Mouse (Mus musculus) limb, embryonic 11.5 days (tissue): ENCODE measurements around the gene Rnaseh2a. TPM values are rescaled to one million over a fixed set of nuclear protein-coding genes. Genes with fewer than 3 reads are reported as not detected.
A peak's percentile ranks its signal among the peaks of the same experiment; 100 is the strongest.

Experiments used
- ATAC-seq: fragments of 200-750 bp; cut with Nextera tagmentation; 2 replicates; pipeline ENCODE4 v1.8.0; 2017; ENCODE audit warnings: low read depth; ENCODE audit not compliant: insufficient number of reproducible peaks, low FRiP score, low TSS enrichment
- DNase-seq: peaks from one replicate; pipeline ENCODE4 v3.0.0-alpha.2; 2015; ENCODE audit warnings: low spot score
- H3K27ac ChIP-seq: fragments of 300-500 bp; sonication (generic); replicated peaks from 2 replicates; pipeline ENCODE4 v1.5.1; 2014; ENCODE audit warnings: low read depth, mild to moderate bottlenecking, low read length
- H3K27me3 ChIP-seq: fragments of 300-500 bp; sonication (generic); 2 replicates; pipeline ENCODE4 v1.6.1; 2014; ENCODE audit warnings: mild to moderate bottlenecking, low read length, mixed read lengths; ENCODE audit not compliant: control insufficient read depth, insufficient read depth
- H3K36me3 ChIP-seq: fragments of 300-500 bp; sonication (generic); 2 replicates; pipeline ENCODE4 v1.6.1; 2014; ENCODE audit warnings: mild to moderate bottlenecking, low read length, moderate library complexity, mixed read lengths; ENCODE audit not compliant: control insufficient read depth, insufficient read depth
- H3K4me1 ChIP-seq: fragments of 300-500 bp; sonication (generic); 2 replicates; pipeline ENCODE4 v1.6.1; 2014; ENCODE audit warnings: low read length, mixed read lengths; ENCODE audit not compliant: control insufficient read depth, insufficient read depth
- H3K4me2 ChIP-seq: fragments of 300-500 bp; sonication (generic); 2 replicates; pipeline ENCODE4 v1.6.1; 2014; ENCODE audit warnings: low read depth, mild to moderate bottlenecking, moderate library complexity; ENCODE audit not compliant: severe bottlenecking
- H3K4me3 ChIP-seq: fragments of 300-500 bp; sonication (generic); 2 replicates; pipeline ENCODE4 v1.5.1; 2014; ENCODE audit warnings: low read depth, low read length
- H3K9ac ChIP-seq: fragments of 300-500 bp; sonication (generic); 2 replicates; pipeline ENCODE4 v1.6.1; 2014; ENCODE audit warnings: mild to moderate bottlenecking, low read length
- H3K9me3 ChIP-seq: fragments of 300-500 bp; sonication (generic); 2 replicates; pipeline ENCODE4 v1.6.1; 2016; ENCODE audit warnings: low read length; ENCODE audit not compliant: control insufficient read depth
- WGBS: fragments of 180-500 bp; shearing (Covaris S2); extraction: QIAGEN DNeasy Blood & Tissue Kit; methylation state at CpG from one replicate; pipeline ENCODE4 v1.1.7; 2014; 5-methylcytosine and 5-hydroxymethylcytosine counted together
- polyA plus RNA-seq: library from polyadenylated mRNA; unstranded; fragments of >200 nt; fragmentation: Nextera tagmentation; extraction: Ambion mirVana; gene quantifications from 2 replicates; pipeline ENCODE4 v1.2.1, GENCODE M21; 2014

Rnaseh2a gene
- polyA plus RNA-seq, 1 experiment from 2014 or later = 133 TPM

DNA sequence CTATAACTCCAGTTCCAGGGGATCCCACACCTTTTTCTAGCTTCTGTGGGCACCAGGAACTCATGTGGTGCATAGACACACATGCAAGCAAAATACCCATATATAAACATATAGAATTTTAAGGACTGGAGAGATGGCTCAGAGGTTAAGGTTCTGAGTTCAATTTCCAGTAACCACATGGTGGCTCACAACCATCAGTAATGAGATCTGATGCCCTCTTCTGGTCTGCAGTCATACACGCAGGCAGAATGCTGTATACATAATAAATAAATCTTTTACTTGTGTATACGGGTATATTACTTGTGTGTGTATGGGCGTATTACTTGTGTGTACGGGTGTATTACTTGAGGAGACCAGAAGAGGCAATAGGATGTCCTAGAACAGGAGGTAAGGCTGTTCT, 5.6 kb downstream of the Rnaseh2a start:
- H3K4me2 ChIP-seq = no peak overlapping the region
- no peak for ATAC-seq
- H3K9me3 ChIP-seq = no peaks in the 10 kb centered on the region
- peaks cover 16% of the 10 kb centered on the region for H3K4me1 ChIP-seq
- H3K27ac ChIP-seq = no peak overlapping the region
- no peaks in the 10 kb centered on the region; the same call in 1 of the 2 replicates for H3K36me3 ChIP-seq
- no peaks in the 10 kb centered on the region for H3K27me3 ChIP-seq
- DNase-seq = no peak
- H3K4me3 ChIP-seq = no peak overlapping the region
- H3K9ac ChIP-seq = no peak overlapping the region
- 92% methylated on average over 4 of the region's 4 CpGs for WGBS

DNA sequence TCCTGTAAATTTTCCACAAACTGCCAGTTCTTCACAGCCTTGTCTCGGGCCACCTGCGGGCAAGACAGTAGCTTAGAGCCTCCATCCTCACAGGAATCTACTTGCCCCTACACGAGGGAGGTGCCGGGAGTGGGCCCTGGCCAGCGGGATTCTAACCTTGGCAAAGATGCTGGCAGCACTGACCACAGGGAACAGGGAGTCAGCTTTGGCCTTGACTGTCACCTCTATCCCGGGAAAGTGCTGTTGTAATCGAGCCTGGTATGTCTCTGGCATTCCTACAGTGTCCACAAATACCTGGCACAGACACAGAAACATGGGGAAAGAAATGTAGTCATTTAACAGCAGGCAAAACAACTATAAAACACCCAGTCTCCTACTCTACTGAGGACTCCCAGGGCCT, 9.8 kb downstream of the Rnaseh2a start:
- Histone ChIP-seq H3K4me3 (no peak overlapping the region), H3K36me3 (peaks cover 5% of the 10 kb centered on the region; the same call in 1 of the 2 replicates), H3K27ac (no peak overlapping the region), H3K4me1 (peaks cover under 1% of the 10 kb centered on the region), H3K9ac (no peak overlapping the region), H3K27me3 (no peaks in the 10 kb centered on the region), H3K9me3 (no peaks in the 10 kb centered on the region), H3K4me2 (no peak overlapping the region)
- ATAC-seq = no peak
- WGBS = 91% methylated on average over 7 of the region's 7 CpGs
- no peak for DNase-seq

DNA sequence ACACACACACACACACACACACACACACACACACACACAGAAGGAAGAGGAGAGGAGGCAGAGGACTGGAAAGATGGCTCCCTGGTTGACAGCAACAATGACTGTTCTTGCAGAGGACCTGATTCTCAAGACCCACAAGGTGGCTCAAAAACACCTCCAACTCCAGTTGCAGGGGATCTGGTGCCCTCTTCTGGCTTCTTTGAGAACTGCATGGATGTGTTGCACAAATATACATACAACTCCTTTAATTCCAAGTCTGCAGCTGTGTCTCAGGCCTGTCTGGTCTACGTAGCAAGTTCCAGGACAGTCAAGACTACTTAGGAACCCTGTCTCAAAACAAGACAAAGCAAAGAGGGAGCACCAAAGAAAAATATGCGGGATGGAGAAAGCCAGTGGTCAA, 12.8 kb downstream of the Rnaseh2a start:
- Histone ChIP-seq H3K4me1 (no peaks in the 10 kb centered on the region), H3K9ac (no peak overlapping the region), H3K27me3 (no peaks in the 10 kb centered on the region), H3K4me3 (no peak overlapping the region), H3K36me3 (peaks cover 5% of the 10 kb centered on the region; the same call in 1 of the 2 replicates), H3K27ac (no peak overlapping the region), H3K4me2 (no peak overlapping the region), H3K9me3 (no peaks in the 10 kb centered on the region)
- WGBS = 46% methylated on average over 2 of the region's 2 CpGs
- DNase-seq (peak; percentile 88), ATAC-seq (no peak)

DNA sequence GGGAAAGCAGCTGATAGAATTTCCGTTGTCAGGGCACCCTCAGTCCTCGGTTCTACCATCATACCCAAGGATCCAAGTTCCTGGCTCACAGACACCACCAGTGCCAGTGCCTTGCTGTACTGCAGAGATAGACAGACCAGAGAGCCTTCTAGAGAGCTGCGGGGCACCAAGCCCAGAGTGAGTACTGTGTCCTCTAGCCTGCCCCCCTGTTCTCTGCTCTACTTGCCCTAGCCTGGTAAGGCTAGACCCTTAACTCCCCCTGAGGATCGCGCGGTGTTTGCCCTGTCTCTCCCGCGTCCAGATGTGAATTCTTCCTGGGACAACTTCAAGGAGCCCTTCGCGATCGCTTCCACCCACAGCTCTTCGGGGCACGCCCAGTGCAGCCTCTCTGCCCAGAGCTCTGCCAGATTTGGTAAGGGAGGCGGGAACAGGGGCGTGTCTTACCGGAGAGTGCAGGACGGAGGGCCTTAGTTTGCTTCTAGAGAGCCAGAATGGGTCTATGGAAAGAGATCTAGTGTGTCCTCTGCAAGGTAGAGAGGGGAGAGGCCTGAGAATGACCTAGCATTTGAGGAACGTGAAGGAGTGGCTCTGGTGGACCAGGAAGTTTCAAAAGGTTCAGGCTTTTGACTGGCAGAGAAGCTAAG, 16.8 kb downstream of the Rnaseh2a start:
- H3K4me1 ChIP-seq = no peaks in the 10 kb centered on the region
- H3K36me3 ChIP-seq = peaks cover 3% of the 10 kb centered on the region; the same call in 1 of the 2 replicates
- no peak for DNase-seq
- no peaks in the 10 kb centered on the region for H3K9me3 ChIP-seq
- WGBS = 8% methylated on average over 18 of the region's 18 CpGs
- no peak overlapping the region for H3K27ac ChIP-seq
- H3K4me2 ChIP-seq = no peak overlapping the region
- peaks cover 10% of the 10 kb centered on the region; the same call in 1 of the 2 replicates for H3K27me3 ChIP-seq
- no peak for ATAC-seq
- H3K9ac ChIP-seq = no peak overlapping the region
- H3K4me3 ChIP-seq = no peak overlapping the region

DNA sequence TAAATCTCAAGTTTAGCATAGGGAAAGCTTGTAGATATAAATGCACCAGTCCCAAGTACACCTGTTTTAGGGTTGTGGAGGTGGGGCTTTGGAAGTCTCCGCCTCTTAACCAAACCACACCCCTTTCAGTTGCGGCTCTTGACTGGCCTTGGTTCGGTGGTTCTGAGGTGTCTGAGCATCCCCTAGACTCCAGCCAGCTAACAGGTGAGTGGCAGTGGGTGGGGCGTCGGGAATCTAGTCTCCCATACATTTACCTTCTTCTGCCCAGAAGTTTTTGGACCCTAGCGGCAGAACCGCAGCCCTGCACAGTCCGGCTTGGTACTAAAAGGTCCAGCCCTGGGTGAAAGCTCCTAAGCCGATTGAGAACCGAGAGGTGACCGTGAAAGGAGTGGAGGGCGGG, 19.8 kb downstream of the Rnaseh2a start:
- no peaks in the 10 kb centered on the region for H3K36me3 ChIP-seq
- H3K27ac ChIP-seq = no peak overlapping the region
- DNase-seq (no peak), ATAC-seq (no peak)
- no peak overlapping the region for H3K4me2 ChIP-seq
- no peaks in the 10 kb centered on the region for H3K9me3 ChIP-seq
- peaks cover 36% of the 10 kb centered on the region for H3K27me3 ChIP-seq
- no peak overlapping the region for H3K9ac ChIP-seq
- H3K4me3 ChIP-seq = no peak overlapping the region
- WGBS = 24% methylated on average over 12 of the region's 12 CpGs
- H3K4me1 ChIP-seq = peaks cover 9% of the 10 kb centered on the region

DNA sequence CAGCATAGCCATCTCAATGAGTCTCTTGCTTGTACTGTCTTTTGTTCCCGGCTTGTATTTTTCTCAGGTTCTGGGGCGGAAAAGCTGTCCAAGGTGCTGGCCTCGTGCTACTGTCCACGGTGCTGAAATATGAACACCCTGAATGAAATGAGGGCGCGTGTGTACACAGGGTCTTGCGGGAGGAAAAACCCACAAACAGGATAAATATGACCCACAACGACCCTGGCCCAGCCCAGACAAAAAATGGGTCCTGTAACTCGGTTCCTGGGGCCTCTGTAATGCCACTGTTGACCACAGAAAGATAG, 22.4 kb downstream of the Rnaseh2a start:
- no peak for ATAC-seq

DNA sequence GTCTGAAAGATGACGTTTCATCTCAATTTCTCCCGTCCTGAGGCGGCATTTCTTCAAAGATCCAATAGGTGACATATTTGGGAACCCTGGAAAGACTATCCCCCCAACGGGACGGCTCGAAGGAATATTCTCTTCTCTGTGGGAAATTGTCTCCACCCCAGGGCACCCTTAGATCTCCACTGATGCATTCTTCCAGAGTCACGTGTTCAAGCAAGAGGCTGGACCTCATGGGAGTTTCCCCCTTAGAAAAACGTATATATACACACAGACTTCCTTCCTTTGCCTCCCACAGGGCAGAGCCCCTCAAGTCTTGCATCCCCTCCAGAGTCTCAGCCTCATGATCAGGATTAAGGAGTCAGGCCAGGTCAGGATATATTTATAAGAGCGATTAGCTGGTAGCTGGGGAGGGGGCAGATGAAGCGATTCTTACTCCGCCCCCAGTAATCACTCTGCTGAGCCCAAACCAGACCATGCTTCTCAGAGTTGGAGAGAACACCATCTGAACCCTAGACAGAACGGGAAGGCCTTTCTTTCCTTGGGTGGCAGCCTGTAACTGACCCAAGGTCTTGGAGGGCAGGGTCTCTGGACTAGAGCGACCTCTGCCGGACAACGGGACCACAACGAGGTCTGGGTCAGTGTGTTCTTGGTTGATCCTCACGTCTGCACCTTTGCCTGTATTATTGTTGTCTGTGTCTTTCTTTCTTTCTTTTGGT, 22.9 kb downstream of the Rnaseh2a start, which contains the start of gene Rtbdn:
Rtbdn (plus strand) TSS at position 464 of the 713 bp plus-strand sequence.
- Histone ChIP-seq H3K27me3 (peaks cover 49% of the 10 kb centered on the region), H3K9ac (no peak within 1 kb of the TSS), H3K4me3 (peak within 1 kb of the TSS; percentile 37), H3K4me1 (peaks cover 9% of the 10 kb centered on the region), H3K36me3 (no peaks in the 10 kb centered on the region), H3K27ac (no peak within 1 kb of the TSS), H3K9me3 (no peaks in the 10 kb centered on the region), H3K4me2 (peak within 1 kb of the TSS; percentile 72)
- DNase-seq = no peak
- WGBS = 13% methylated on average over 17 of the region's 17 CpGs
- no peak for ATAC-seq

More for the DNA sequence above, 22.4 kb downstream of the Rnaseh2a start:
- Histone ChIP-seq H3K9ac (no peak overlapping the region), H3K4me2 (no peak overlapping the region), H3K36me3 (no peaks in the 10 kb centered on the region), H3K9me3 (no peaks in the 10 kb centered on the region), H3K4me3 (no peak overlapping the region), H3K4me1 (peaks cover 9% of the 10 kb centered on the region), H3K27ac (no peak overlapping the region), H3K27me3 (peaks cover 49% of the 10 kb centered on the region)
- 15% methylated on average over 9 of the region's 9 CpGs for WGBS
- DNase-seq = peak; percentile 81

DNA sequence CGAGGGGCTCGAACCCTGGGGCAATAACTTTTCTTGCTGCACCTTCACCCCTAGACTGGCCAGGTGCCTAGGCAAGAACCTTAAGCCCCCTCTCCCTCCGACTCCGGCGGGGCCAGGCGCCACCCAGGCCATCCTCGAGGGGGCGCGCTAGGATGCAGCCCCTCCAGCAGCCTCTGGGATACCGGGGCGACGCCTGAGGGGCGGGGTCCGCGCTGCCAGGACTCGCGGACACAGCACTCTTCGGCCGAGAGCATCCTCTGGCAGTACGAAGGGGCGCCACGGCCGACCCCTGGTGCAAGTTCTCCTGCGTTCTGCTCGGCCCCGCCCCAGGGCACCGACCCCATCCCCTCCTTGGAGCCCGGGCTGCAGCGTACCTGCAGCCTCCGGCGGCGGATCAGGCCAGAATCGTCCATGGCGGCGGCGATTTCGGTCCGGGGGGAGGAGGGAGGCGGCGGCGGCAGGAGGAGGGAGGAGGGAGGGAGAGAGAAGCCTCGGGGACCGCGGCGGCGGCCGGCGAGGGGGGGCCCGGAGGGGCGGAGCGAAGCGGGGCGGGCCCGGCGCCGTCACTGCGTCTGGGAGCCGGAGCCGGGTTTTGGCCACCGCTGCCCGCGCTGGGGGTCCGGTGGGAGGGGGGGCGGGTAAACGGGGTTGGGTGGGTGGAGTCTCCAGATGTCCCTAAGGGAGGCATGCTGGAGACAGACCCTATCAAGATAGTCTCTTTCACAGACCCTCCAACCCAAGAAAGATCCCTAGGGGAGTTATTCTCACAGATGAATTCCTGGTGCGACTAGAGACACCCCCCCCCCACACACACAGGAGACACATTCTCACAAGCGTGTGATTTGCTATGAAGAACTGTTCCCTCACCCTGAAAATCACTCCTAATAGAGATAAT, 23.7 kb downstream of the Rnaseh2a start:
- H3K4me3 ChIP-seq = peak overlapping the region; percentile 37
- no peak overlapping the region for H3K27ac ChIP-seq
- peak overlapping the region; percentile 72 for H3K4me2 ChIP-seq
- WGBS = under 1% methylated on average over 48 of the region's 67 CpGs
- no peaks in the 10 kb centered on the region for H3K36me3 ChIP-seq
- no peaks in the 10 kb centered on the region for H3K9me3 ChIP-seq
- peak; percentile 51; the same call in 1 of the 2 replicates for ATAC-seq
- DNase-seq = peak; percentile 61
- H3K9ac ChIP-seq = no peak overlapping the region
- H3K27me3 ChIP-seq = peaks cover 49% of the 10 kb centered on the region
- H3K4me1 ChIP-seq = peaks cover 9% of the 10 kb centered on the region
